Mouse (Mus musculus) ovary, postnatal 36 days (tissue): Measurements from ENCODE around the gene Acpp.

Source experiments
- DNase-seq: peaks from one replicate; pipeline ENCODE4 v3.0.0; 2022; ENCODE audit warnings: low spot score, mixed read lengths

Gene Acpp

GRCm38 (mm10) chr9:104251687-104252086 lies 85.9 kb downstream of the Acpp start:
- DNase-seq: no peak

DNA sequence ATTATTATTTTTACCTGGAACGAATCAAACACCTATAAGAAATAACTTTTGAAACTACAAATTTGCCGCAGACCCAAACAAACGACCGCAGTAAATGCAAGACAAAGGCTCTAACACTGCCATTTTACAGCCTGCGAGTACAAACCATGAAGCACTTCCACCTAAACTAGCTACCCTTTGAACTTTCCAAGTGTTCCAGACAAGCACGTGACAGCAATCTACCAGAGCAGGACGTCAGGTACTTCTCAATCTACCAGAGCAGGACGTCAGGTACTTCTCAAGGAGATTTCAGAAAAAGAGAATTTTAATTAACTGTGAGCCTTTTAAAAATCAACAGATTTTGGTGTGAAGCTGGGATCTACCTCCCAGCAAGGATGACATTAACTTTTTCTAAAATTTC lies 86.4 kb downstream of the Acpp start:
- DNase-seq: no peak

DNA sequence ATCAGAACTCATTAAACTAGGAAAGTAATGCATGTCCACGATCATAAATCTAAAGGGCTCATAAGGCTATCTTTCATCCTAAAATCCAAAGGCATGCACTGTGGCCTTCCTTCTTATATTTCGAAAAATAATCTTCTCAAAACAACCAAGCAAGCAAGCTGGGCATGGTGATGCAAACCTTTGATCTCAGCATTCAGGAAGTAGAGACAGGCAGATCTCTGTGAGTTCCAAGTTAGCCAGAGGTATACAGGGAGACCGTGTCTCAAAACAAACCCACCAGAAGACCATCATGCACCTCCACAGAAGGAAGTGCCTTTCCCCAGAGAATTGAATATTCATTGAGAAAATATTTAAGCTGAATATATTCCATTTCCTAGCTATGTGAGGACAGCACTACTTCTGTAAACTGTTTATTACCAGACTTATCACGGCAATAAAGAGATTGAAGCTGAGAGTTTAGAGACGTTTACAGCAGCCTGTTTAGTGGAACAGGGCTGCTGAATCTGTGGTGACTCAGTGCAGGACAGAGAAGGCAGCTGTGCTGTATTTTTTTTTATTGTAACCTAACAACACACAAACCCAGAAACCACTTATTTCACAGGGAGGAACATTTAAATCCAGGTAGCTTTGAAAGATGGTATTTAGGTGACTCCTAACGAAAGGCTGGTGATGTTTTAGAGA lies 90.1 kb downstream of the Acpp start:
- no peak for DNase-seq

- no peak for DNase-seq
Observed at GRCm38 (mm10) chr9:104243799-104244466, 93.6 kb downstream of the Acpp start.

DNA sequence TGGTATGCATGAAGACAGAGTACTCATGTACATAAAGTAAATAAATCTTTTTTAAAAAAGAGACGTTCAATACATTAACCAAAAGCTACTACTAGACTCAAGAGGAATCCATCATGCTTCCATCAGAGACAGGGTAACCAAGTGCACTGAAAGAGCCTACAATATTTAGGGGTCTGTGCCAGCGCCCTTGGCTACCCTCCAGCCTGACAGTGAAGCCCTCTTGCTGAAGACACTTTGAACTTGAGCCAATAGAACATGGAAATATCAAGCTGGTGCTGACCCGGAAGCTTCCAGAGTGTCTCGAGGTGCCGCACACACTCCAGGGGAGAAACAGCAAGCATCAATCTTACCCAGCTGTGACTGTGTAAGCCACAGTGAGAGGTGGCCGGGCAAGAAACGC lies 97.4 kb downstream of the Acpp start:
- no peak for DNase-seq

- DNase-seq: no peak
Observed at GRCm38 (mm10) chr9:104239076-104239475, 98.5 kb downstream of the Acpp start.
